Mouse (Mus musculus): ENCODE data around the gene Bcl2l2. TPM values are rescaled to one million over a fixed set of nuclear protein-coding genes. Genes with fewer than 3 reads are reported as not detected.

Bcl2l2 gene
- polyA plus RNA-seq, 1 experiment from 2014 or later = 8.0 TPM

DNA sequence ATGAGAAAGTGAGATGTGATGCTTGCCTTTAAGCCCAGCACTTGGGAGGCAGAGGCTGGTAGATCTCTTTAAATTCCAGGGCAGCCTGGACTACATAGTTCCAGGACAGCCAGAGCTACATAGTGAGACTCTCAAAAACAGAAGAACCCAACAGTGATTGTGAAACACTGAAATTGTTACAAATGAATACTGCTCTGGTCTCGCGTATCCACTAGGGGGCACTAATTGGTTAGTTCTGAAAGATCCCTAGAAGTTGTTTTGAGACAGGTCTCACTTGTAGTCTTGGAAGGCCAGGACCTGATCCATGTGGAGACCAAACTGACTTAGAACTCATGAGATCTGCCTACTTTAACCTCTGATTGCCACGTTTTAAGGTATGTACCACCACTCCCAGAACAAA lies 17.2 kb downstream of the Bcl2l2 start:
- 0% methylated on average over 3 of the region's 3 CpGs for WGBS
- Histone ChIP-seq H3K9me3 (ENCODE audit: control insufficient read depth) (no peaks in the 10 kb centered on the region), H3K27me3 (replicated peaks; ENCODE audit: control insufficient read depth, insufficient read depth, low read length) (no peaks in the 10 kb centered on the region), H3K27ac (ENCODE audit: low read depth, low read length) (no peak overlapping the region), H3K4me1 (replicated peaks; ENCODE audit: control insufficient read depth, insufficient read depth, low read length) (no peaks in the 10 kb centered on the region), H3K36me3 (ENCODE audit: control insufficient read depth, insufficient read depth) (peaks cover 28% of the 10 kb centered on the region), H3K9ac (ENCODE audit: low read depth, low read length) (no peak overlapping the region), H3K4me3 (ENCODE audit: low read depth, low read length) (no peak overlapping the region), H3K4me2 (replicated peaks; ENCODE audit: low read depth) (no peak overlapping the region)
- peak; percentile 88 for TF ChIP-seq CTCF (IDR thresholded peaks at IDR 0.05; ENCODE audit: low read depth)
- peak; percentile 35 for ATAC-seq

DNA sequence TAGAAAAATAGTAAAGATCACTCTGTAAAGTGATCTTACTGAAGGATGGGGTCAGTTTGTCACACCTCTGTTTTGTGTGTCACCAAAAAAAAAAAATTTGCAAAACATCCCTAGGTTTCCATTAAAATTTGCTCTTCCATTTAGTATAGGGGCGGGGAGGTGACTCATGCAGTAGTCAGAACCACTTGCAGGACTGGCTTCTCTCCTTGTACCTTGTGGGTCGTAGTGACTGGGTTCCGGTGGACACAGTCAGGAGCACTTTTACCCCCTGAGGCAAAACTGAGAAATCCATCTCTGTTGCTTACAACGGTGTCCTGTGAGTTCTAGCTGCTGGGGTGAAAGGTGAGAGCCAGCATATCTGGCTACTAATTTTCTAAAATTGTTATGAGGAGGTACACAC lies 20.5 kb downstream of the Bcl2l2 start:
- Histone ChIP-seq H3K9ac (ENCODE audit: low read depth, low read length) (no peak overlapping the region), H3K36me3 (ENCODE audit: control insufficient read depth, insufficient read depth) (peaks cover 8% of the 10 kb centered on the region; the same call in 1 of the 2 replicates), H3K27ac (ENCODE audit: low read depth, low read length) (no peak overlapping the region), H3K9me3 (ENCODE audit: control insufficient read depth) (no peaks in the 10 kb centered on the region), H3K4me1 (replicated peaks; ENCODE audit: control insufficient read depth, insufficient read depth, low read length) (no peaks in the 10 kb centered on the region), H3K4me3 (ENCODE audit: low read depth, low read length) (no peak overlapping the region), H3K4me2 (replicated peaks; ENCODE audit: low read depth) (no peak overlapping the region), H3K27me3 (replicated peaks; ENCODE audit: control insufficient read depth, insufficient read depth, low read length) (no peaks in the 10 kb centered on the region)
- no peak for ATAC-seq
- 91% methylated on average over 4 of the region's 4 CpGs for WGBS
- no peak for TF ChIP-seq CTCF (IDR thresholded peaks at IDR 0.05; ENCODE audit: low read depth)

DNA sequence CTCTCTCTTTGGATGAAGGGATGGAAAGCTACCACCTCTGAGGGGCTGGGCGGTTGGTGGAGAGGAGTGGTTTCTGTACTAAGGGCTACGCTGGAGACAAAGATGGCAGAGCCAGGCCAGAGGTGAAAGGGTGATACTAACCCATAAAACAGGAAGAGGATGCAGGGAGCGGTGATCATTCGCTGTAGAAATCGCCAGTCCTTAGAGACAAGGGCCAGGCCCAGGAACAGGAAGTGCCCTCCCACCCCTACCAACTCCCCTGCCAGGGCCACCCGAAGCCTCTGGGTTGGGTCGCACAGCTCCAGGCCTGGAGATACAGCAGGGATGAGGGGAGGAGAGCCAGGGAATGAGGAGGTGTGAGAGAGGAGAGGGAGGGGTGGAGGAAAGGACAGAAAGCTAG lies 25.5 kb downstream of the Bcl2l2 start:
- Histone ChIP-seq H3K27ac (ENCODE audit: low read depth, low read length) (no peak overlapping the region), H3K9ac (ENCODE audit: low read depth, low read length) (no peak overlapping the region), H3K9me3 (ENCODE audit: control insufficient read depth) (no peaks in the 10 kb centered on the region), H3K4me2 (replicated peaks; ENCODE audit: low read depth) (no peak overlapping the region), H3K36me3 (ENCODE audit: control insufficient read depth, insufficient read depth) (peaks cover 8% of the 10 kb centered on the region; the same call in 1 of the 2 replicates), H3K4me3 (ENCODE audit: low read depth, low read length) (no peak overlapping the region), H3K27me3 (replicated peaks; ENCODE audit: control insufficient read depth, insufficient read depth, low read length) (no peaks in the 10 kb centered on the region; the same call in 1 of the 2 replicates), H3K4me1 (replicated peaks; ENCODE audit: control insufficient read depth, insufficient read depth, low read length) (no peaks in the 10 kb centered on the region)
- WGBS = 79% methylated on average over 7 of the region's 7 CpGs
- ATAC-seq = no peak
- no peak for TF ChIP-seq CTCF (IDR thresholded peaks at IDR 0.05; ENCODE audit: low read depth)

DNA sequence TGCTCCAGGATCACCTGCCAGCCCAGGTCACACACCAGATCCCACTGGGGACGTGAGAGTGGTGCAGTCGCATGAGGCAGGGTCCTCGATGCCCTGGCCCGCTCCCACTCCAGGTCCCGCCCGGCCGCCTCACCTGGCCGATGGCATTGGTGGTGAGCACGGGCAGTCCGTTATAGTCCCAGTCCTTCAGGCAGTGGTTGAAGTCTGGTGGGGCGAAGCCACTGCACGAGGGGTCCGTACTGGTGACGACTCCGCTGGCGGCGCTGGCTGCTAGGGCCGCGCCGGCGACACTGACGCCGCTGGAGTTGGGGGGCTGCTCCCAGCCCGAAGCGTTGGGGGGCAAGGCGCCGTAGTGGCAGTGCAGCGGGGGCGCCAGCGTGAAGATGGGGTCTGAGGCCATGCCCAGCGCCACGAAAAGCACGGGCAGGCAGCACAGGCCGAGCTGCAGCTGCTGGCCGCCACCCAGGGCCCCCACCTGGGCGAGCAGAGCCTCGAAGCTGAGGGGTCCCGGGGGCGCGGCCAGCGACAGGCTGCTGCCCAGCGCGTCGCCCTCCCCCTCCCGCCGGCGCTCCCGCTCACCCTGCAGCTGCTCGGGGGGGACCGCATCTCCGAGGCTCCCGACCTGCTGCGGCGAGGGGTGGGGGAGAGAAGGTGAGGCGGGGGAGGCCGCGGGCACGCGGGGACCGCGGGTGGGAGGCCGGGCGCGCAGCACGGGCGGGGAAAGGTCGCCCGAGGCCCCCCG lies 29.1 kb downstream of the Bcl2l2 start:
- Histone ChIP-seq H3K4me3 (ENCODE audit: low read depth, low read length) (peak overlapping the region; percentile 75), H3K4me2 (replicated peaks; ENCODE audit: low read depth) (peak overlapping the region; percentile 98), H3K9me3 (ENCODE audit: control insufficient read depth) (no peaks in the 10 kb centered on the region), H3K27me3 (replicated peaks; ENCODE audit: control insufficient read depth, insufficient read depth, low read length) (no peaks in the 10 kb centered on the region; the same call in 1 of the 2 replicates), H3K27ac (ENCODE audit: low read depth, low read length) (no peak overlapping the region), H3K36me3 (ENCODE audit: control insufficient read depth, insufficient read depth) (peaks cover 2% of the 10 kb centered on the region; the same call in 1 of the 2 replicates), H3K9ac (ENCODE audit: low read depth, low read length) (peak overlapping the region; percentile 66), H3K4me1 (replicated peaks; ENCODE audit: control insufficient read depth, insufficient read depth, low read length) (no peaks in the 10 kb centered on the region)
- no peak for TF ChIP-seq CTCF (IDR thresholded peaks at IDR 0.05; ENCODE audit: low read depth)
- 4% methylated on average over 58 of the region's 69 CpGs for WGBS
- peak; percentile 53 for ATAC-seq

DNA sequence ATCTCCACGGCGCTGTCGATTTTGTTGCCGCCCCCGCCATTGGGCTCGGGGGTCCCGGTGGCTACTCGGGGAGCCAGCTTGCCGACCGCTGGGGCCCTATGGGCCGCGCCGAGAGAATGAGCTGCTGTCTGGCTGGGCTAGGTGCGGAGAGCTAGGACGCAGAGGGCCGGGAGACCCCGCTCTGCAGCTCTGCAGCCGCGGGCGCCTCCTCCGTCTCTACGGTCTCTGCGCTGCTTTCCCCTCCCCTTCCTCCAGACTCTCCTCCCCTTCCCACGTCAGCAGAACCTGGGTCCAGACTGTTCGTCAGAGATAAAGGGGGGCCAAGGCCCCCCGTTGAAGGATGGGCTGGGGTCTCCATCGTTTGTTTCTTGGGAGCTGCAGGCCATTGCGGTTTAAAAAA lies 29.7 kb downstream of the Bcl2l2 start, which contains the start of gene Slc22a17:
Slc22a17 (minus strand) TSS at position 247 of the 400 bp plus-strand sequence.
- H3K27me3 ChIP-seq (replicated peaks; ENCODE audit: control insufficient read depth, insufficient read depth, low read length) = no peaks in the 10 kb centered on the region; the same call in 1 of the 2 replicates

DNA sequence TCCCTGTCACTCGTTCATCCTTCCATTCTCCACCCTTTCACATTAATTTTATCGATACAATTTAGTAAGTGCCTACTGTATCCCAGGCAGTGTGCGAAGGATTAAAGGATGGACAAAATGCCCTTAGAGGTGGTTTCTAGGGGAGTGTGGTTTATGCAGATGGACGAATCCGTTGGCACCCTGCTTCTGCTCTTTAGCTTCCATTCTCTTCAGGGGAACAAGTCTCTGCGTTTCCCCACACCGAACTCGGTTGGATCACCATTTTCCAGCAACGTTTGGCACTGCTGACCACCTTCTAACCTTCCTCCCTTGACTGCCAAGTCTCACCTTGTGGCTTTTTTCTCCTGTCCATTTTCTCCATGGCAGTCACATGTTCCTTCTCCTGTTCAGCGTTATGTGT lies 30.2 kb downstream of the Bcl2l2 start:
- H3K27ac ChIP-seq (ENCODE audit: low read depth, low read length) = no peak overlapping the region
- WGBS = 17% methylated on average over 10 of the region's 10 CpGs
- ATAC-seq = no peak

More for the DNA sequence above, 29.7 kb downstream of the Bcl2l2 start, which contains the start of gene Slc22a17:
- Histone ChIP-seq H3K27ac (ENCODE audit: low read depth, low read length) (no peak within 1 kb of the TSS), H3K4me3 (ENCODE audit: low read depth, low read length) (peak within 1 kb of the TSS; percentile 75), H3K9ac (ENCODE audit: low read depth, low read length) (peak within 1 kb of the TSS; percentile 66), H3K36me3 (ENCODE audit: control insufficient read depth, insufficient read depth) (no peaks in the 10 kb centered on the region), H3K4me1 (replicated peaks; ENCODE audit: control insufficient read depth, insufficient read depth, low read length) (no peaks in the 10 kb centered on the region), H3K4me2 (replicated peaks; ENCODE audit: low read depth) (peak within 1 kb of the TSS; percentile 98), H3K9me3 (ENCODE audit: control insufficient read depth) (no peaks in the 10 kb centered on the region)
- under 1% methylated on average over 26 of the region's 28 CpGs for WGBS
- peak; percentile 59 for ATAC-seq
- 0 out of 2 replicates have a peak, but pooled peaks have one; percentile 6 for TF ChIP-seq CTCF (IDR thresholded peaks at IDR 0.05; ENCODE audit: low read depth)

More for the DNA sequence above, 30.2 kb downstream of the Bcl2l2 start:
- Histone ChIP-seq H3K4me2 (replicated peaks; ENCODE audit: low read depth) (peak overlapping the region; percentile 98), H3K4me3 (ENCODE audit: low read depth, low read length) (peak overlapping the region; percentile 75), H3K36me3 (ENCODE audit: control insufficient read depth, insufficient read depth) (no peaks in the 10 kb centered on the region), H3K27me3 (replicated peaks; ENCODE audit: control insufficient read depth, insufficient read depth, low read length) (no peaks in the 10 kb centered on the region; the same call in 1 of the 2 replicates), H3K9ac (ENCODE audit: low read depth, low read length) (peak overlapping the region; percentile 66), H3K4me1 (replicated peaks; ENCODE audit: control insufficient read depth, insufficient read depth, low read length) (no peaks in the 10 kb centered on the region), H3K9me3 (ENCODE audit: control insufficient read depth) (no peaks in the 10 kb centered on the region)
- no peak for TF ChIP-seq CTCF (IDR thresholded peaks at IDR 0.05; ENCODE audit: low read depth)

All from intestine, postnatal 0 days (tissue).